Mouse (Mus musculus) liver, adult (tissue): ENCODE results near the gene Zbtb7a.

Experiments used
- GATA4 ChIP-seq: IDR thresholded peaks from 2 replicates; pipeline ENCODE4 v1.6.1; 2014; ENCODE audit warnings: mild to moderate bottlenecking, low read length; ENCODE audit not compliant: insufficient replicate concordance

Zbtb7a gene

DNA sequence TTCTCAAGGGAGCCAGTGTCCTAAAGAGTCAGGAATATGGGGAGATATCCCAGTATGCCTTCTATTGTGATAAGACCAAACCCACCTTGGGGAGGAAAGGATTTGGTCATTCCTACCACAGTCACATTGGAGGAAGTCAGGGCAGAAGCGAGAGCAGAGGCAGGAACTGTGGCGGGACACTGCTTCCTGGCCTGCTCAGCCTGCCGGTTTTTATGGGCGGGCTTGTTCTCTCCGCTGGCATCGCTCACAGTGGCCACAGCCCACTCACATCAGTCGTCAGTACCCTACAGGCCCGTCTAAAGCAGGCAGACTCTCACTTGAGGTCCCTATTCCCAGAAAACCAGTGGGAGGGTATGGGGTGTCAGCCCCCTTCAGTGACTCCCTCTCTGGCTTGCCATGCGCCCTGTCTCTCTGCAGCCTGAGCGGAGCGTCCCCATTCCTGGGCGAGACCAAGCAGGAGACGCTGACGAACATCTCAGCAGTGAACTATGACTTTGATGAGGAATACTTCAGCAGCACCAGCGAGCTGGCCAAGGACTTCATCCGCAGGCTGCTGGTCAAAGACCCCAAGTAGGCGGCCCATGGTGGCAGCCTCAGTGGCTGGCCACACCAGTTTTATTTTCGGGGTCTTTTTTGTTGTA lies 56.4 kb downstream of the Zbtb7a start:
- TF ChIP-seq GATA4, result no peak

DNA sequence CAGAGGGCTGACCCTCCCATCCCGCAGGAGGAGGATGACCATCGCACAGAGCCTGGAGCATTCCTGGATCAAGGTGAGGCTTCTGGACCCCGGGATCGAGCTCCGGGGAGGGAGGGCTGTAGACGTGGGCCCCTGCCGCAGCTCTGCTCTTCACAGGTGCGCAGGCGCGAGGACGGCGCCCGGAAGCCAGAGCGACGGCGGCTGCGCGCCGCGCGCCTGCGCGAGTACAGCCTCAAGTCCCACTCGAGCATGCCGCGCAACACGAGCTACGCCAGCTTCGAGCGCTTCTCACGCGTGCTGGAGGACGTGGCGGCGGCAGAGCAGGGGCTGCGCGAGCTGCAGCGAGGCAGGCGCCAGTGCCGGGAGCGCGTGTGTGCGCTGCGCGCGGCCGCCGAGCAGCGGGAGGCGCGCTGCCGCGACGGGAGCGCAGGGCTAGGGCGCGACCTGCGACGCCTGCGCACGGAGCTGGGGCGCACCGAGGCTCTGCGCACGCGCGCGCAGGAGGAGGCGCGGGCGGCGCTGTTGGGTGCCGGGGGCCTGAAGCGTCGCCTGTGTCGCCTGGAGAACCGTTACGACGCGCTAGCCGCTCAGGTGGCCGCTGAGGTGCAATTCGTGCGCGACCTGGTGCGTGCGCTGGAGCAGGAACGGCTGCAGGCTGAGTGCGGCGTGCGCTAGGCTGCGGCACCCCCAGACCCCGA lies 57.4 kb downstream of the Zbtb7a start:
- no peak for TF ChIP-seq GATA4

DNA sequence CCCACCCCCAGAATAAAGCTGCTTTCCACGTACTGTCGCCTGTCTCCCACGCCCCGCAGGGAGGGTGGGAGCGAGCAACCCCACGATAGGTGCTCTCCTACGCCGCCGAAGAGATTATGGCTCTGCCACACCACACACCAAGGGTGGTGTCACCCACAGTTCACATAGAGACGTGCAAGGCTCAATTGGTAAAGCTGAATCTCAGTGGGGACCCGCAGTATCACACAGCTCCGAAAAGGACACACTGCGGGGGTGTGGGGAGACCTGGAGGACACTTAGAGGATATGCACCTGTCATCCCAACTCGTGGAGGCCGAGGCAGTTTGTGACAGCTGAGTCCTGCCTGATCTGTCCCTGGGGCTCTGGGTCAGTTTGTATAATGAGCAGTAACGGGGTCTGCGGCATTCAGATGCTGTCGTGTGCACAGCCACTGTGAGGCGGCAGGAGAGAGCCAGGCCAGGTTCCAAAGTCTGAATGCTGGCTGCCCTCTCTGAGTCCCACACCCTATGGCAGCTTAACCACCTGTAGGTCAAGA lies 58.0 kb downstream of the Zbtb7a start:
- TF ChIP-seq GATA4, result no peak

DNA sequence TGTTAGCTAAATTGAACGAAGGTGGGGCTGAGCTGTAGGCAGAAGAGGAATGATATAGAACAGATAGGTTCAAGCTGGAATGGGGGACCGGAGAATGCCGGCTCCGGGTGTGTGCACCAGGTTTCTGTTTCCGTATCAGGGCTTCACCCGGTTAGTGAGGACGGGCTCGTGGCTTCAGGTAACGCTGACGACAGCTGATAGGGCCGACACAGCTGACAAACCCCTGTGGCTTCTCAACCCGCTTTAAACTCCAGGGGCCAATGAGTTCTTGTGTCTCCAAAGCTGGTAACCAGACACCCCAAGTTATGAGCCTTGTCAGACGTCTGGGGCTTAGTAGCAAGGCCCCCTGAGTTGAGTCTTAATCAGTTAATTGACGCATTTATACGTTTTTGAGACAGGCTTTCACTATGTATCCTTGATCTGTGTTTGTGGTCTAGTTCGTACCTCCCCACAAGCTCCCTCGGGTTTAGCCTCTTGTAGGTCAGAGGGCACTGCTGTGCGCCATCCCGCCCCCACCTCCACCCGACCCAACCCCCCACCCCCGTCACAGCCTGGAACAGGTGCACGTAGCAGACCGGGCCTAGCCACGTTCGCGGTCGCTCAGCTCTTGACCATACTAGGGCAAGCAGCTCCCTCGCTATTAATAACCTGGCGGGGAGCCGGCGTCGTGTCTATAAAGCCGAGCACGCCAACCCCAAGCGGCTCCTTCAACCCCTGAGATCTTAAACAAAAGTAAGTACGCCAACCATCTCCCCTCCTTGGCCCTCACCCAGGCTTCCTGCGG lies 59.2 kb downstream of the Zbtb7a start:
- no peak for TF ChIP-seq GATA4

DNA sequence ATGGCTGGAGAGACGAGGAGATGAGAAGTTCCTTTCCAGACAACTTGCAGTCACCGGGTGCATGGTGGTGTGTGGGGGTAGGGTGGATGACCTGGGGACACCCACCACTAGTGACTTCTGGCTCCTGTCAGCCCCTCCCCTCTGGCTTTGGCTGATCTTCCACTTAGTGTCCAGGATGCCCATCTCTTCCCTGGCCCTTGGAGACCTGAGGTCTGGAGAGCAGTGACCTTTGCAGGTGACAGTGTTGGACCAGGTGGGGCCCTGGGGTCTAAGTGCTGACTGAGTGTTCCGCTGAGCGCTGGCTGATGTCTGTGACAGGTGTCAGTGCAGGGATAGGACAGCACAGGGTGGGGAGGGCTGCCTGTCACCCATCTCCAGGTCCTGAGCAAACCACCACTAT lies 60.3 kb downstream of the Zbtb7a start:
- TF ChIP-seq GATA4, result no peak

DNA sequence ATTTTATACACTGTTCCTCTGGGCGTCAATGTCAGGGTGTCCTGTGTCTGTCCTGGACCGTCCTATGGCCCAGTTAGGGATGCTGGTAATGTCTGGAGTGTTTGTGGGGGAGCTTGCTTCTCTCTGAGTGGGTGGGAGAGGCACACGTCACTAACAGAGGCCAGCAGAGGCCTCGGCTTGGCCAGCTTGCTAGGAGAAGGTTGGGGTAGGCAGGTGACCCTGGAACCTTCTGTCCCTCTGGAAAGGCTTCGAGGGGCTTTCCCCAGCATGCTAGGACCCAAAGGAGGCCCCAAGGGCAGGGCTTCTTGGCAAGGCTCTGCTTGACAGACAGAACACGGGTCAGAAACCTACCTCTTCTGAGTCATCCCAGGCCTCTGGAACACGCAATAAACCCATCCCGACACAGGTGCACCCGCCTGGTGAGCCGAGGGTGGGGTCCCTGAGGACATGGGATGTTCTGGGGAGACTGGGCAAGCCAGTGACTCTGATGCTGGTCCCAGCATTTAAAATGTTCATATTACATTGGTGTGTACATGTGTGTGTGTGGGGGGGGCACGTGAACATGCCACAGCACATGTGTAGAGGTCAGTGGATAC lies 61.5 kb downstream of the Zbtb7a start:
- TF ChIP-seq GATA4, result no peak

DNA sequence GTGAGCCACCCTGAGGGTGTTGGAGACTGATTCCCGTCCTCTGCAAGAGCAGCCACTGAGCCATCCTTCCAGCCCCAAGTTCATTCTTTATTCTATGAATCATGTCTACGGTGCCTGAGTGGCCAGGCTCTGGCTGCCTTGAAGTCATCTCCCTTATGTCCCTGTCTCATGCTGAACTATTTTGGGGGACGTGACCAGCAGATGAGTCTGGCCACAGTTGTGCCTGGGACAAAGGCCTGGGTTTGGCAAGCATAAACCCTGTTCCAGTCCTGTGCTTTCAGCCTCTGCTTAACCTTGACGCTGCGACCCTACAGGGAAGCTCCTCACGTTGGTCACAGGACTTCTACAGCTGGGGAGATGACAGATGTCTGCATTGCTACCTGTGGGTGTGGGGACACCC lies 62.3 kb downstream of the Zbtb7a start:
- no peak for TF ChIP-seq GATA4

DNA sequence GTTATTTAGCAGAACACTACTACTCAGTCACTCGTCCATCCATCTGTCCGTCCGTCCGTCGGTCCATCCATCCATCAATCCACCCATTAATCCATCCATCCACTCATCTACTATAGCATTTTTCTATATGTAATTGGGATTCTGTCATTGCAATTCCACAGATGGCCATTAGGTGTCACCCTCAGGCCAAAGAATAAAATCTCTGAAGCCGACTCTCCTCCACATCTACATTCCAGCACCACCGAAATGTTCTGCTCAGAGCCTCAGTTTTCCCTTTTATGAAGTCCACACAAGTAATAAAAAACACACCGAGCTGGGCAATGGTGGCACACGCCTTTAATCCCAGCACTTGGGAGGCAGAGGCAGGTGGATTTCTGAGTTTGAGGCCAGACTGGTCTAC lies 63.2 kb downstream of the Zbtb7a start:
- TF ChIP-seq GATA4, result no peak

DNA sequence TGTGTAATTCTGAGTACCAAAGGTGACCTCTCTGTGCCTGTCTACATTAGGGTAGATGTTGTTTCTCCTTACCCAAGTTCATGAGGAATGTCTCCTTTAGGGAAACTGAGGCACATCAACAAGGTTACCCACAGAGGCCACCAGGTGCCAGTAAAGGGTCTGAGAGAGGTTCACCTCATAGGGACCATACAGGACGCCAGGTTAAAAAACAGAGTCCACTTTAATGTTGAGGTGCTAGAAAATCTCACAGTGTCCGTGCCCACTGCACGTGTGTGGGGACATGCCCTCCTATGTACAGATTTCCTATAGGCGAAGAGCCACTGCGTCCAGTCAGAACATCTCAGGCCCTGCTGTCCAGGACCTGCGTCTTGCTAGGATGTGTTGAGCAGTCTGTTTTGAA lies 64.0 kb downstream of the Zbtb7a start:
- TF ChIP-seq GATA4, result no peak

DNA sequence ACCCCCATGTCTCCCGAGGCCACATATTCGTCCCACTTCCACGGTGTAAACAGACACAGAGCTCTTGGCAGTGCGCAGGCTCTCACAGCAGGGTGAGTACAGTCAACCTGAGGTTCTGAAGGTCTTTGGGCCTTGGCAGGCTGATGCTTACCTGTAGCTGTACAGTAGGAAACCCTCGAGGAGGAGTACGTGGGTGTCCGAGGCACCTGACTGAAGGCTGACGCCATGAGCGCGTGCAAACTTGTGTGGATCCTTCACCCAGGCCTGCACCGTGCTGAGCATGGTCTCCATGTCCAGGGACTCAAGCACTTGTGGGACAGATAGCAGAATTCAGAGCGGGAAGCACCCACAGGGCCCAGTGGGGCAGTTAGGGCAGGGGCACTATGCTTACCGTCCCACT lies 65.1 kb downstream of the Zbtb7a start:
- TF ChIP-seq GATA4, result no peak

DNA sequence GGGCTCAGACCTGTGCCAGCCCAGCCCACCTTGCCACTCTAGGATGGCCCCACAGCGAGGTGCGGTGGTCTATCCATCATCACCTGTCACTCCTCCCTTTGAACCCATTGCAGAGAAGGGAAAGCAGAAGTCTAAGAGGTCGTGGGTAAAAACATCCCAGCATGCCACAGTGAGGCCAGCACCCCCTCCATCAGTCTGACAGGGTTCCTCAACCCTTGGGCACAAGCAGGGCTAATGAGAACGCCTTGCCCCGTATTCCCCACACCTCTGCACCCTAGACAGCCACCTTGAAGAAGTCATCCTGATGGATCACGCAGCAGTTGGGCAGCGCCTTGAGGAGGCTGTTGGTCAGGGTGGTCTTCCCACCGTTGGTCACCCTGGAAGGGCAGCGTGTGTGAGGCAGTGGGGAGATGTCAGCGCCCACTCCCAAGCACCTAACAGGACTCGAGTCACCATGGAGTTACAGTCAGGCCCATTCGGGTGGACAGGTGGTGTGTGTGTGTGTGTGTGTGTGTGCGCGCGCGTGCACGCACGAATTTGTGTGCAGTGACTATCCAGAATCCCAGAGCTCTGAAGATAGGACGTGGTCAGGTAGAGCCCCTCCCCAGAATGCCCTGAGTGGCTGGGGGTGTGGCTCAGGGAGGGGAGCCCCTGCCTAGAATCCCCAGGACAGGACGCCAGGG lies 65.7 kb downstream of the Zbtb7a start:
- no peak for TF ChIP-seq GATA4

DNA sequence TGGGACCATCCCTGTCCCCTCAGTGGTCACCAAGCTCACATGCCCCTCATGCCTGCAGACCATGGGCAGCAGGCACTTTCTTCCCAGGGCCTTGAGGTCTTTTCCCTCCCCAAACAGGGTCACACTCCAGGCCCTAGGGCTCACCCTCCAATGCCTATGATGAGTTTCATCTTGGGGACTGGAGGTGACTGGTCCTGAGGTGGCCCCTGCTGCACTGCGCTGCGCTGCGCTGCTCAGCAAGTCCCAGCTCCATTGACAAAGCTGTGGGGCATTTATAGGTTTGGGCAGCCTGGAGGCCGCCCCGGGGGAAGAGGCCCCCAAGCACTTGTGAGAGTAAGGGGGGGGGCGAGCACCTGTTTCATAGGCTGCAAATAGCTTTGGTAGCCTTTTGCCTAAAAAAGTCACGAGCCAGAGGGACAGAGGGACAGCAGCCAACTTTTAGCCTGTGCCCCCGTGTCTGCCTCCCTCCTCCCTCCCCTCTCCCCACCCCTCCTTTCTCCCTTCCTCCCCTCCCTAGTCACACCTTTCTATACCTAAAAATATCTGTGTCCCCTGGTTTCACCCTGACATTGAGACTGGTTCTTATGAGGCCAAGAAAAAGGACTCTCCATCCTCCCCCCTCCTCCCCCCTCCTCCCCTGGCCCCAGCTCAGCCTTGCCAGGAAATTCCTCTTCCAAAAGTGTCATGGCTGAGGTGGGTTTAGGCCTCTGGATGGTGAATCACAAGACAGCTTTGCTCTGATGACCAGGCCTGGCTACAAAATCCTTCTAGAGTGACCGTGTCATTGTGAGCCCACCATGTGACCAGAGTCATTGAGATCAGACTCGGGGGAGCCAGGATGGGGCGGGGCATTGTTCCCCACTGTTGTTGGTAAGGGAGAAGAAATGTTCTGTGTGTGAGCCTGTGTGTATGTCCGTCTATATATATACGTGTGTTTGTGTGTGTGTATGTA lies 67.1 kb downstream of the Zbtb7a start, which contains the start of gene Nmrk2:
Nmrk2 (minus strand) TSS at position 245 of the 952 bp plus-strand sequence.
- no peak for TF ChIP-seq GATA4
